Mouse (Mus musculus): Measurements from ENCODE around the gene Hnrnph3.

Gene Hnrnph3

DNA sequence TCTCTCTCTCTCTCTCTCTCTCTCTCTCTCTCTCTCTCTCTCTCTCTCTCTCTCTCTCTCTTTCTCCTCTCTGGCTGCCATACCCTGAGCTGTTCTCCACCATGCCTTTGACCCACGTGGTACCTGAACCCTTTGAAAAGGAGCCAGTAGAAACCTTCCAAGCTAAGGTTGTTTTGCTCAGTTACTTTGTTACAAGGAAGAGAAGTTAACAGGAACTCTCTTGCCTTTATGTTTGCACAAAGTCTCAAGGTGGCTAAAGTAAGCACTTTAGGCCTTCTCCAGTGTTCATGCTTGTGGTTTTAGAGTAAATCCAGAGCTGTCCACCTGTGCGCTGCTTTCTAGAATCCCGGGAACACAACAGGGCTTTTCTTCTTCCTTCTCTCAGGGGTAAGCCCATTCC lies 8.2 kb upstream of the Hnrnph3 start:
- DNase-seq (ENCODE audit: low spot score in 2 of 2), result no peak

- no peak for DNase-seq (ENCODE audit: low spot score in 2 of 2)
These were observed 4.4 kb upstream of the Hnrnph3 start for GRCm38 (mm10) chr10:63028396-63028795.

- DNase-seq (ENCODE audit: low spot score in 2 of 2), result no peak
These were observed 3.6 kb upstream of the Hnrnph3 start for GRCm38 (mm10) chr10:63027376-63028161.

- no peak for DNase-seq (ENCODE audit: low spot score in 2 of 2)
These were observed 2.8 kb upstream of the Hnrnph3 start for GRCm38 (mm10) chr10:63026795-63027160.

DNA sequence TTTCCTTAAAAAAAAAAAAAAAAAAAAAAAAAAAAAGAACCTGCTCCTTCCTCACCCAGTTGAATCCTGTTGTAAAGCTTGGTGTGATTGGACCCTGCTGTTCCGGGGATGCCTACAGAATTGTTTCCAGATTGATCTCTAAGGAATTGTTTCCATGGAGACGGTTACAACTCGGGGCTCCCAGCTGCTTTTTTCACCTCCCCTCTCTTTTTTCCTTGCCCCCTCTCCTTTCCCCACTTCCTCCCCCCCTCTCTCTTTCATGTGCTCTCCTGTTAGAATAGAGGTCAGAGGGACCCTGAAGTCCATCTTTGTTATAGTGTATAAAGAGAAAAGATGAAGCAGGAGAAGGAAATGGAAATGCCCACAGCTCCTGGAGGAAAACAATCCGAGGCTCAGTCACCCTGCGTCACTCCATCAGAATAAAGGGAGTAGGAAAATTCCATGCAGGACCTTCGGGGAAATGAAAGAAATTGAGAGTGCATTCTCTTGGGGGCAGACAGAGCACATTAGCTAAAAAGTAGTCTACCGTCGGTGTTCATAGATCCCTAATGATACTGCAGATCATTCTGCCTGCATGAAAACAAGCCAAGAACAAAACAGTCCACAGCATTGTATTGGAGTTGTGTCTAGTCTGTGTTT lies 2.3 kb upstream of the Hnrnph3 start:
- no peak for DNase-seq (ENCODE audit: low spot score in 2 of 2)

- no peak for DNase-seq (ENCODE audit: low spot score in 2 of 2)
These were observed 1.5 kb upstream of the Hnrnph3 start for GRCm38 (mm10) chr10:63025491-63026011.

- no peak for DNase-seq (ENCODE audit: low spot score in 2 of 2)
These were observed 999 bp upstream of the Hnrnph3 start for GRCm38 (mm10) chr10:63025016-63025415.

DNA sequence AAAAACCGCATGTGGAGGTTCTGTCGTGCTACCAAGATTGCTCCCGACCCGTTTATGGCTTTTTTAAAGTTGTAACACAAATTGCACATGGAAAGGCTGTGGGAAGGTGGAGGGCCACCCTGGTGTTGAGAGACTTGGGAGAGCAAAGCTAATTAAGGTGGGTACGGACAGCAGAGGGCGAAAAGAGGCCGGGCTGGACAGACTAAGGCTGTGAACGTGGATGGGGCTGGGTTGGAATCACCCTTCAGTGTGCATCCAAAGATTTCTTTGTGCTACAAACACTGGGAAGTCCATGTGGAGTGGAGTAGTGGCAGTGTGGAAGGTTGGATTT lies 528 bp upstream of the Hnrnph3 start:
- peak; percentile 20 to 29 for DNase-seq (ENCODE audit: low spot score in 2 of 2)

- peak; percentile 67 to 70 for DNase-seq (ENCODE audit: low spot score in 2 of 2)
These were observed 782 bp downstream of the Hnrnph3 start for GRCm38 (mm10) chr10:63023121-63023748.

- DNase-seq (ENCODE audit: low spot score in 2 of 2), result peak in 1 of 2 experiments; percentile 4
These were observed 1.4 kb downstream of the Hnrnph3 start for GRCm38 (mm10) chr10:63022541-63023120.

DNA sequence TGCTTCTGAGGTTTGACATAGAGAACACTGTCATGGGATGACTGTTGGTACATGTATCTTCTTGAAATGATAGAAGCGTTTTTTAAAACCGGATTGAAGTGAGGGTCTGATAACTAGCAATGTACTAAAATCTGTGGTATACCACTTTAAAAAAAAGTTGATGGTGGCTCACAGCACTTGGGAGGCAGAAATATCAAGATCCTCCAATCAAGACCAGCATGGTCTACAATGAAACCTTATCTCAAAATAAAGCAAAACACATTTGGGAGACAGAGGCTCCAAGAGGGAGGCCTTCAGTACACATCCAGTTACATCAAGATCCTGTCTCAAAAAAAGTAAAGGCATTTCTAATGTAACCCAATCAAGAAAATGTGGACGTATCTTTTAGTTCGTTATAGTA lies 2.3 kb downstream of the Hnrnph3 start:
- no peak for DNase-seq (ENCODE audit: low spot score in 2 of 2)

GRCm38 (mm10) chr10:63019304-63019703 lies 4.7 kb downstream of the Hnrnph3 start:
- no peak for DNase-seq (ENCODE audit: low spot score in 2 of 2)

- DNase-seq (ENCODE audit: low spot score in 2 of 2), result no peak
These were observed 9.8 kb downstream of the Hnrnph3 start for GRCm38 (mm10) chr10:63014168-63014567.

DNA sequence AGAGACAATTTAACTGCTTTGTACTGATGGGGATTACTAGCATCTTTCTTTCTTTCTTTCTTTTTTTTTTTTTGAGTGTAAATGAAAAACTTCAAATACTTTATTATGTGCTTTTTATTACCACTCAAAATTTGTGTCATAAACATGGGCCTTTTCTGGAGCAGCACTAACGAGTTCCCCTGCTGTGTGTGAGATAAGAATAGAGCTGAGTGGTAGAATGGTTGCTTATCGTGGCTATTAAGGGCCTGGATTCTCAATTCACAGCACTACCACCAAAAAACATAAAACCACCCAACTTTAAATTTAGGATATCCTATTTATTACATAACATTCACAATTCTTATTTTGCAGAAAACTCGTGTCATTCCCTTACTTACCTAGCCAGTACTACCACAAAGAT lies 10.5 kb downstream of the Hnrnph3 start:
- DNase-seq (ENCODE audit: low spot score in 2 of 2), result no peak

DNA sequence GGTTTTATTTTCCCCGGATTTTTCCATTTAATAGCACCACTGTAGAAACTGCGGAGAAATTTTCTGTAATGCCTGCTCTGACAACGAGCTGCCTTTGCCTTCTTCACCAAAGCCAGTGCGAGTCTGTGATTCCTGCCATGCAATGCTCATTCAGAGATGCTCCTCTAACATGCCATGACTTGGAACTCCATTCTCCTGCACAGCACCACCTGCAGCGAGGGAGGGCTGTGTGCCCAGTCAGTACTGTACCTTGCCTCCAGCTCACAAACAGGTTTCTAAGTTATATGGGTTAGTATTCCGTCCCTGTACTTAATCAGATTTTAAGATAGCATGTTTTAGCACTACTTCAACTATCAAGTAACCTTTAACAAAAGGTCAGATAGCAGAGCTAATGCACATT lies 12.5 kb downstream of the Hnrnph3 start:
- DNase-seq (ENCODE audit: low spot score in 2 of 2), result no peak

DNA sequence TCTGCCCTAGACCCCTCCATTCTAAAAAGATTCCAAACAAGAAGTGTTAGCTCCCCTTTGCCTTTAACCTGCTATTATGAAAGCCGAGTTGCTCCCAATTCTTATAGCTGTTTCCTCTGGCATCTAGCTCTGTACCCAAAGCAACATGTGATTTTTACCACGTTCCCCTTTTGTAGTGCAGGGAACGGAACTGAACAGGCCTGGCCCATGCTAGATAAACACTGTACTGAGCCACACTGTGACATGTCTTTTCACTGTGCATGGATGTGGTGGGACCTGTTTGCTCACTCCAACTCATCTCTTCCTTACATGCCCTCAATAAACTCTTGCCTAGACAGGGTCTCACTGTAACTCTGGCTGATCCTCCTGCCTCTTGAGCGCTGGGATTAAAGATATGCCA lies 13.7 kb downstream of the Hnrnph3 start:
- DNase-seq (ENCODE audit: low spot score in 2 of 2), result no peak

GRCm38 (mm10) chr10:63008193-63008592 lies 15.8 kb downstream of the Hnrnph3 start:
- DNase-seq (ENCODE audit: low spot score in 2 of 2), result no peak

- DNase-seq (ENCODE audit: low spot score in 2 of 2), result no peak
These were observed 19.5 kb downstream of the Hnrnph3 start for GRCm38 (mm10) chr10:63004556-63004955.

GRCm38 (mm10) chr10:63003252-63003651 lies 20.8 kb downstream of the Hnrnph3 start:
- no peak for DNase-seq (ENCODE audit: low spot score in 2 of 2)

GRCm38 (mm10) chr10:63000584-63000983 lies 23.4 kb downstream of the Hnrnph3 start:
- DNase-seq (ENCODE audit: low spot score in 2 of 2), result no peak

DNA sequence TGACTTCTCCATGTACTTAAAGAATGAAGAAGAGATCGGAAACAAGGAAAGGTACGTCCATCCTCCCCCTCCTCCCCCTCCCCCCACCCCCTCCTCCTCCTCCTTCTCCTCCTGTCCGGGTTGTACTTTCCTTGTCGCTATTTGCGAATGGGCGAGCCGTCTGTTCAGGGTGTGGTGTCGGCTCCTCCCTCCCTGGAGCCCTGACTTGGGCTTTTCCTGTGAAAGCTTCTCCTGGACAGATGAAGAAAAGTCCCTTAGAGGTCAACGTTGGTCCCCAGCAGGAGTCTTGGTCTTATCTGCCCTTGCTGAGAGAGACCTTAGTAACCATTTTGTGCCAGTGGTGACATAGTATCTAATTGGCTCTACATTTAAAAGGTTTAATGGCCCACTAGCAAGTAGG lies 30.0 kb downstream of the Hnrnph3 start:
- DNase-seq (ENCODE audit: low spot score in 2 of 2), result no peak

DNA sequence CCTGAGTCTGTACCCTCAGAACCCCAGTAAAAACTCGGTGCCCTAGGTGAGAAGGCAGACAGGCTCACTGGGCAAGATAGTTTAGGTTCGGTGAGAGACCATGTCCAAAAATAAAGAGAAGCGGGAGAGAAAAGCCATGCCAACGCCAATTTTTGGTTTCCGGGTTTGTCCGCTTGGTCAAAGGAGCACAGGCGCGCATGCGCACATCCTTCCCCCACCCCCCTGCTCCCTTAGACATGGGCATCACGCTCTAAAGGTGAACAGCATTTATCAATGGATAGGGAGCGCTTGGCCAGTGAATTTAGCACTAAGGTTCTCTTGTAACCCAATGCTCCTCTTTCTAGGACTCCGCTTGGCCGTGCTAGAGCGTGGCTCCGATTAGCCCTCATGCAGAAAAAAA lies 33.4 kb downstream of the Hnrnph3 start:
- no peak for DNase-seq (ENCODE audit: low spot score in 2 of 2)

GRCm38 (mm10) chr10:62987341-62987740 lies 36.7 kb downstream of the Hnrnph3 start:
- peak; percentile 16 to 35 for DNase-seq (ENCODE audit: low spot score in 2 of 2)
